Mouse (Mus musculus) embryonic facial prominence, embryonic 13.5 days (tissue): ENCODE data around the gene Slc25a19. TPM values are rescaled to one million over a fixed set of nuclear protein-coding genes. Genes with fewer than 3 reads are reported as not detected.

ENCODE experiments used
- ATAC-seq: fragments of 200-750 bp; cut with Nextera tagmentation; 2 replicates; pipeline ENCODE4 v1.8.0; 2017; ENCODE audit warnings: low read depth; ENCODE audit not compliant: insufficient number of reproducible peaks, insufficient read depth, low FRiP score, low TSS enrichment
- H3K27ac ChIP-seq: fragments of 300-500 bp; sonication (generic); 2 replicates; pipeline ENCODE4 v1.5.1; 2015; ENCODE audit warnings: moderate library complexity, mild to moderate bottlenecking, inconsistent platforms
- H3K27me3 ChIP-seq: fragments of 300-500 bp; sonication (generic); 2 replicates; pipeline ENCODE4 v1.6.1; 2015; ENCODE audit warnings: mild to moderate bottlenecking, inconsistent platforms
- H3K36me3 ChIP-seq: fragments of 300-500 bp; sonication (generic); 2 replicates; pipeline ENCODE4 v1.6.1; 2015; ENCODE audit warnings: mild to moderate bottlenecking, inconsistent platforms
- H3K4me1 ChIP-seq: fragments of 300-500 bp; sonication (generic); 2 replicates; pipeline ENCODE4 v1.6.1; 2015; ENCODE audit warnings: inconsistent platforms
- H3K4me2 ChIP-seq: fragments of 300-500 bp; sonication (generic); 2 replicates; pipeline ENCODE4 v1.6.1; 2015; ENCODE audit warnings: moderate library complexity, mild to moderate bottlenecking, inconsistent platforms
- H3K4me3 ChIP-seq: fragments of 300-500 bp; sonication (generic); 2 replicates; pipeline ENCODE4 v1.5.1; 2015; ENCODE audit warnings: mild to moderate bottlenecking, inconsistent platforms
- H3K9ac ChIP-seq: fragments of 300-500 bp; sonication (generic); 2 replicates; pipeline ENCODE4 v1.6.1; 2015; ENCODE audit warnings: mild to moderate bottlenecking, inconsistent platforms
- H3K9me3 ChIP-seq: fragments of 300-500 bp; sonication (generic); 2 replicates; pipeline ENCODE4 v1.6.1; 2016; ENCODE audit warnings: inconsistent platforms
- WGBS: fragments of 180-500 bp; shearing (Covaris S2); methylation state at CpG from one replicate; pipeline ENCODE4 v1.1.7; 2015; ENCODE audit warnings: mixed read lengths; 5-methylcytosine and 5-hydroxymethylcytosine counted together
- polyA plus RNA-seq: library from polyadenylated mRNA; unstranded; fragments of >200 nt; fragmentation: Nextera tagmentation; extraction: Ambion mirVana; gene quantifications from 2 replicates; pipeline ENCODE4 v1.2.1, GENCODE M21; 2015

The Slc25a19 gene
- polyA plus RNA-seq, 1 experiment from 2014 or later: 28.0 TPM

DNA sequence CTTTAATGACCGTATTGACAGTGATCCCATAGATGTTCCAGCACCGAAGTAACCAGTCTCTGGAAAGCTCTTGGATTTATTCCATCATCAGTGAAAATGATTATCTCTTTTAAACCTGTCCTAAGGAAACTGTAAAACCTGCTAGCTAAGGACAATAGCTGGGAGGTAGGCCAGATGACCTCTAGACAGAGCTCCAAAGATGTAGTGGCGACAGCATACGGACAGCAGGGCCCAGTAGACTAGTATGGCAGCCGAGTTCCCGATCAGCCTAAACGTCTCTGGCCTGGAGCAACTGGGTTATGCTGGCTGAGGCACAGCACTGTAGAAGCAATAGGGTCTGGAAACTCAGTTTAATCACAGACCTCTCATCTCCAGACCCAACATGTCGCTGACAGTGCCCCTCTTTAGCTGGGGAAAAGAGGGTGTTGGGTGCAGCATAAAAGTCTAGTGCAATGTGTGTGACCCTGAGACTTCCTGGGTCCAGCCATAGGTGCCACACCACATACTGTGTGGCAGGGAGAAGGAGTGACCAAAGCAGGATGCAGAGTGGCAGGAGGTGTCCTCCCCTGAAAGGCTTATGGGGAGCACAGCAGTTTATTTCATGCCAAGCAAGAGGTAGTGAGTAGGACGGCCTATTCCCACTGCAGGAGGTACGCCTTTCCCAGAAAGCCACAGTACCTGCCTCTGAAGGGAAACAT lies 43.6 kb downstream of the Slc25a19 start:
- peaks cover 93% of the 10 kb centered on the region for H3K36me3 ChIP-seq
- no peaks in the 10 kb centered on the region for H3K27me3 ChIP-seq
- 86% methylated on average over 10 of the region's 10 CpGs for WGBS
- no peaks in the 10 kb centered on the region for H3K4me1 ChIP-seq
- H3K4me3 ChIP-seq: no peak overlapping the region
- H3K9ac ChIP-seq: no peak overlapping the region
- no peaks in the 10 kb centered on the region for H3K9me3 ChIP-seq
- no peak for ATAC-seq
- no peak overlapping the region for H3K27ac ChIP-seq
- no peak overlapping the region for H3K4me2 ChIP-seq

DNA sequence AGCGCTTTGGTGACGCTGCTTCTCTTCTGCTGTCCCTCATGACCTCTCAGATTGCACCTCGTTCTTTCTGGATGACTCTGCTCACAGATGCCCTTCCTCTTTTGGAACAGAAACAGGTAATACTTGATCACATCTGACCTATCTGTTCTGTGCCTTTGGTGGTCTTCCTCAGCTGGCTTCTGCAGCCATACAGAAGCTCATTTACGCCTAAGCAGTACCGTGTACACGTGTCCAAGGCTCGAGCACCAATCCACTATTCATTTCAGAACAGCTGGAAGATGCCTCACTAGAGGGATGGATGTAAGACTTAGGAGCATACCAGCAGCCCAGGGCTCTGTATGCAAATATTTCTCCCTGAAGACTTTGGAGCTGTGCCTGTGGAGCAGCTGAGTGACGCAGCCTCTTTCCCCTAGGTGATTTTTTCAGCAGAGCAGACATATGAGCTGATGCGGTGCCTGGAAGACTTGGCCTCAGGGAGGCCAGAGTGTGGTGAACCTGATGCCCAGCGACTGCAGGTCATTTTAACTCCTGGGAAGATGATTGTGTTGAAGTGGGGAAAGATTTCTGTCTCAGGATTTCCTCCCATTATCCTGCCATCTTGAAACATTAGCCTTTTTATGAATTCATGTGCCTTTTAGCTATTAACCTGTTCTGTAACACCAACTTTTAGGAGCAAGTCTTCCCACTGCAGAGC lies 45.0 kb downstream of the Slc25a19 start:
- H3K27ac ChIP-seq: no peak overlapping the region
- H3K4me2 ChIP-seq: no peak overlapping the region
- WGBS: 76% methylated on average over 10 of the region's 10 CpGs
- H3K27me3 ChIP-seq: no peaks in the 10 kb centered on the region
- no peaks in the 10 kb centered on the region for H3K9me3 ChIP-seq
- no peak for ATAC-seq
- H3K4me1 ChIP-seq: no peaks in the 10 kb centered on the region
- H3K4me3 ChIP-seq: no peak overlapping the region
- peaks cover 96% of the 10 kb centered on the region for H3K36me3 ChIP-seq
- H3K9ac ChIP-seq: no peak overlapping the region

DNA sequence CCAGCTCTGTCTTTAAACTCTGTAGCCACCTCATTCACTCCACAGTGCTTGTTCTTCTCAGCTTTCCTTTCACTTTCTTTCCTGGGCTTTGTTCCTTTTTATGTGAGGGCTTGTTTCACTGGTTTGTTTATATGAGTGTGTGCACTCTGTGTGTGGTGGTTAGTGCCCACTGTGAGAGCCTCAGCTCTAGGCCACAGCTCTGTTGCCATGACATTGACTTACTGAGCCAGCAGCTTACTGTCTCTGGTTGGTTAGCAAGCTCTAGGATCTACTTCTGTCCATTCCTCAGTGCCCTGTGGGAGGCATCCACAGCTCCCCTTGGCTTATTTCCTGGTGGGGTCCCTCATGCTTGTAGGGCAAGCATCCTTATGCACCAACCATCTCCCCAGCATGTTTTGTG lies 49.0 kb downstream of the Slc25a19 start:
- Histone ChIP-seq H3K27ac (no peak overlapping the region), H3K27me3 (no peaks in the 10 kb centered on the region), H3K4me2 (no peak overlapping the region), H3K36me3 (peaks cover 72% of the 10 kb centered on the region), H3K4me3 (no peak overlapping the region), H3K9ac (no peak overlapping the region), H3K9me3 (no peaks in the 10 kb centered on the region), H3K4me1 (no peaks in the 10 kb centered on the region)
- no peak for ATAC-seq

DNA sequence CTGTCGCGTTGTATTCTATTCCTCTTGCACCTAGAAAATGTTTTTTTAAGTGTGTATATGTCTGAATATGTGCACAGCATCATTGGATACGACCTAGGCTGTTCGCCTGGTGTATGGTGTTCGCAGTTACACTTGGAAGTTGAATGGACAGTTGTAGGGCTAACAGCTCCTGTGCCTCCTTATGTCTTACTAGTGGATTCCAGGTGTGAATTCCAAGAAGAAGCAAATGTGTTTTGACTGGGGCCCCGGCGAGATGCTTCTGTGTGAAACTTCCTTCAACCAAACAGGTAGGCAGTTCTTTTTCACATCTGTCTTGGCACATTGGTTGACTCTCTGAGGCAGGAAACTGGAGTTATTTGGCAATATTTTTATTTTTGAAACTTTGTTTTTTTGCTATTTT lies 63.1 kb downstream of the Slc25a19 start:
- H3K9me3 ChIP-seq: no peaks in the 10 kb centered on the region
- H3K9ac ChIP-seq: peak overlapping the region; percentile 88
- H3K27ac ChIP-seq: no peak overlapping the region
- H3K4me1 ChIP-seq: peaks cover 15% of the 10 kb centered on the region
- peak overlapping the region; percentile 88 for H3K4me3 ChIP-seq
- H3K27me3 ChIP-seq: no peaks in the 10 kb centered on the region
- peak overlapping the region; percentile 85 for H3K4me2 ChIP-seq
- peaks cover 40% of the 10 kb centered on the region for H3K36me3 ChIP-seq
- WGBS: 17% methylated on average over 7 of the region's 7 CpGs
- ATAC-seq: no peak

Other genes with a start within 250 kb of the Slc25a19 start
- 12.3 and 14.1 TPM in 2 replicates for gene Cdr2l, start 246.4 kb downstream of the Slc25a19 start, polyA plus RNA-seq
- 173 and 181 TPM in 2 replicates for gene Mrpl58, start 224.5 kb downstream of the Slc25a19 start, polyA plus RNA-seq
- 880 and 943 TPM in 2 replicates for gene Atp5h, start 208.3 kb downstream of the Slc25a19 start, polyA plus RNA-seq
- 9.6 and 17.5 TPM in 2 replicates for gene Kctd2, start 208.2 kb downstream of the Slc25a19 start, polyA plus RNA-seq
- 0.14 TPM in 1 of 2 replicates, not detected in the other for gene Trim80, start 187.8 kb downstream of the Slc25a19 start, polyA plus RNA-seq
- gene Slc16a5, start 165.8 kb downstream of the Slc25a19 start, polyA plus RNA-seq: 0.17 and 0.44 TPM in 2 replicates
- 11.6 and 11.9 TPM in 2 replicates for gene Armc7, start 152.6 kb downstream of the Slc25a19 start, polyA plus RNA-seq
- gene Nt5c, start 136.4 kb downstream of the Slc25a19 start, polyA plus RNA-seq: 77.2 and 85.3 TPM in 2 replicates
- gene Jpt1, start 113.9 kb downstream of the Slc25a19 start, polyA plus RNA-seq: 566 and 584 TPM in 2 replicates
- 1,193 and 1,231 TPM in 2 replicates for gene Sumo2, start 92.0 kb downstream of the Slc25a19 start, polyA plus RNA-seq
- 180 and 186 TPM in 2 replicates for gene Nup85, start 63.9 kb downstream of the Slc25a19 start, polyA plus RNA-seq
- 92.8 and 95.6 TPM in 2 replicates for gene Mrps7, start 24.4 kb downstream of the Slc25a19 start, polyA plus RNA-seq
- gene Gga3, start 24.2 kb downstream of the Slc25a19 start, polyA plus RNA-seq: 18.9 and 24.6 TPM in 2 replicates
- 20.2 and 20.6 TPM in 2 replicates for gene Mif4gd, start 15.3 kb downstream of the Slc25a19 start, polyA plus RNA-seq
- gene Grb2, start 80.3 kb upstream of the Slc25a19 start, polyA plus RNA-seq: 77.7 and 108 TPM in 2 replicates
- 24.8 and 24.9 TPM in 2 replicates for gene Tmem94, start 137.1 kb upstream of the Slc25a19 start, polyA plus RNA-seq
- 16.1 and 17.3 TPM in 2 replicates for gene Caskin2, start 185.3 kb upstream of the Slc25a19 start, polyA plus RNA-seq
- gene Tsen54, start 186.4 kb upstream of the Slc25a19 start, polyA plus RNA-seq: 31.3 and 34.6 TPM in 2 replicates
- gene Llgl2, start 195.8 kb upstream of the Slc25a19 start, polyA plus RNA-seq: 8.1 and 9.5 TPM in 2 replicates
- gene Myo15b, start 230.1 kb upstream of the Slc25a19 start, polyA plus RNA-seq: 0.67 and 1.0 TPM in 2 replicates